Mouse (Mus musculus) heart, adult 2 months (tissue): ENCODE data around the gene Efl1.

Source experiments
- CTCF ChIP-seq: fragments of 200-600 bp; IDR thresholded peaks from 2 replicates; pipeline ENCODE4 v1.8.1; 2022; ENCODE audit warnings: antibody characterized with exemption, mild to moderate bottlenecking, moderate library complexity
- EP300 ChIP-seq: fragments of 200-500 bp; IDR thresholded peaks from 2 replicates; pipeline ENCODE4 v1.6.1; 2011; ENCODE audit warnings: low read depth, low read length, control low read depth; ENCODE audit not compliant: insufficient read depth
- POLR2A ChIP-seq: fragments of 200-500 bp; IDR thresholded peaks from 2 replicates; pipeline ENCODE4 v1.6.1; 2011; ENCODE audit warnings: mild to moderate bottlenecking, low read depth, low read length, control low read depth; ENCODE audit not compliant: insufficient read depth

- TF ChIP-seq CTCF: no peak
- TF ChIP-seq EP300: no peak
- TF ChIP-seq POLR2A: no peak
Measured at GRCm38 (mm10) chr7:82822528-82822927, 174.1 kb downstream of the Efl1 start.
